Mouse (Mus musculus) lung, postnatal 0 days (tissue): ENCODE results near the gene Muc13. TPM values are rescaled to one million over a fixed set of nuclear protein-coding genes. Genes with fewer than 3 reads are reported as not detected.

ENCODE experiments used
- ATAC-seq: fragments of 200-750 bp; cut with Nextera tagmentation; 2 replicates; pipeline ENCODE4 v1.8.0; 2017; ENCODE audit warnings: moderate library complexity
- DNase-seq: peaks from one replicate; pipeline ENCODE4 v3.0.0-alpha.2; 2016; ENCODE audit warnings: low spot score
- H3K27ac ChIP-seq: fragments of 300-500 bp; sonication (generic); 2 replicates; pipeline ENCODE4 v1.5.1; 2014; ENCODE audit warnings: antibody characterized with exemption, mild to moderate bottlenecking, low read length, mixed read lengths
- H3K27me3 ChIP-seq: fragments of 300-500 bp; sonication (generic); replicated peaks from 2 replicates; pipeline ENCODE4 v1.6.1; 2014; ENCODE audit warnings: low read length, mixed read lengths; ENCODE audit not compliant: insufficient read depth
- H3K36me3 ChIP-seq: fragments of 300-500 bp; sonication (generic); 2 replicates; pipeline ENCODE4 v1.6.1; 2014; ENCODE audit warnings: low read length, mixed read lengths; ENCODE audit not compliant: insufficient read depth
- H3K4me1 ChIP-seq: fragments of 300-500 bp; sonication (generic); 2 replicates; pipeline ENCODE4 v1.6.1; 2014; ENCODE audit warnings: antibody characterized with exemption, low read depth, low read length, mixed read lengths; ENCODE audit not compliant: insufficient read depth
- H3K4me2 ChIP-seq: fragments of 300-500 bp; sonication (generic); replicated peaks from 2 replicates; pipeline ENCODE4 v1.6.1; 2014; ENCODE audit warnings: low read depth, mild to moderate bottlenecking, low read length, moderate library complexity, mixed read lengths
- H3K4me3 ChIP-seq: fragments of 300-500 bp; sonication (generic); 2 replicates; pipeline ENCODE4 v1.5.1; 2014; ENCODE audit warnings: low read depth, low read length
- H3K9ac ChIP-seq: fragments of 300-500 bp; sonication (generic); replicated peaks from 2 replicates; pipeline ENCODE4 v1.6.1; 2014; ENCODE audit warnings: low read depth, mild to moderate bottlenecking
- H3K9me3 ChIP-seq: fragments of 300-500 bp; sonication (generic); 2 replicates; pipeline ENCODE4 v1.6.1; 2016; ENCODE audit warnings: low read length, mixed read lengths
- CTCF ChIP-seq: IDR thresholded peaks from 2 replicates; pipeline ENCODE4 v1.5.1; 2016; ENCODE audit warnings: antibody characterized with exemption, mild to moderate bottlenecking
- EP300 ChIP-seq: IDR thresholded peaks from 2 replicates; pipeline ENCODE4 v1.6.1; 2016; ENCODE audit warnings: antibody characterized with exemption, mild to moderate bottlenecking, control low read depth
- WGBS: fragments of 180-500 bp; shearing (Covaris S2); extraction: QIAGEN DNeasy Blood & Tissue Kit; methylation state at CpG from one replicate; pipeline ENCODE4 v1.1.7; 2014; 5-methylcytosine and 5-hydroxymethylcytosine counted together
- polyA plus RNA-seq: library from polyadenylated mRNA; unstranded; fragments of >200 nt; fragmentation: Nextera tagmentation; extraction: Ambion mirVana; gene quantifications from 2 replicates; pipeline ENCODE4 v1.2.1, GENCODE M21; 2015

The Muc13 gene
- polyA plus RNA-seq, 1 experiment from 2014 or later, result 0.08 TPM

- no peak for ATAC-seq
- WGBS, result 84% methylated on average over 5 of the region's 5 CpGs
- TF ChIP-seq EP300 (no peak), CTCF (no peak)
Observed at GRCm38 (mm10) chr16:33863208-33863751, 69.4 kb downstream of the Muc13 start.

More at GRCm38 (mm10) chr16:33863208-33863751, 69.4 kb downstream of the Muc13 start:
- no peaks in the 10 kb centered on the region for H3K4me1 ChIP-seq
- no peak overlapping the region for H3K4me3 ChIP-seq
- DNase-seq, result no peak
- H3K4me2 ChIP-seq, result no peak overlapping the region
- H3K27ac ChIP-seq, result no peak overlapping the region
- H3K27me3 ChIP-seq, result no peaks in the 10 kb centered on the region
- H3K9me3 ChIP-seq, result no peaks in the 10 kb centered on the region
- no peak overlapping the region for H3K9ac ChIP-seq
- H3K36me3 ChIP-seq, result no peaks in the 10 kb centered on the region

Other genes with a start within 250 kb of the Muc13 start
- 33.5 and 36.2 TPM in 2 replicates for gene Heg1, start 109.7 kb upstream of the Muc13 start, polyA plus RNA-seq
- 34.5 and 39.4 TPM in 2 replicates for gene Itgb5, start 35.6 kb downstream of the Muc13 start, polyA plus RNA-seq
- gene Umps, start 173.0 kb downstream of the Muc13 start, polyA plus RNA-seq, result 10.3 and 11.1 TPM in 2 replicates